Mouse (Mus musculus): Measurements from ENCODE around the gene 2010300C02Rik. TPM values are rescaled to one million over a fixed set of nuclear protein-coding genes. Genes with fewer than 3 reads are reported as not detected.

Gene 2010300C02Rik
- 1.1 and 1.5 TPM in 2 replicates for polyA plus RNA-seq (2016; fragmentation: Nextera tagmentation; extraction: Ambion mirVana)

GRCm38 (mm10) chr1:37719761-37720640, at the start of gene 2010300C02Rik:
Gene 2010300C02Rik (minus strand): TSS chr1:37720085.
- WGBS, result 1% methylated on average over 29 of the region's 69 CpGs
- peaks cover 50% of the 10 kb centered on the region for H3K27me3 ChIP-seq
- peak within 1 kb of the TSS; percentile 95 for H3K4me2 ChIP-seq
- H3K27ac ChIP-seq, result no peak within 1 kb of the TSS
- peak; percentile 89 for ATAC-seq (ENCODE audit: low FRiP score)
- H3K4me3 ChIP-seq (replicated peaks), result peak within 1 kb of the TSS; percentile 63
- no peaks in the 10 kb centered on the region for H3K9me3 ChIP-seq
- H3K4me1 ChIP-seq, result peaks cover 13% of the 10 kb centered on the region
- peak within 1 kb of the TSS; percentile 63 for H3K9ac ChIP-seq
- H3K36me3 ChIP-seq (replicated peaks), result no peaks in the 10 kb centered on the region

DNA sequence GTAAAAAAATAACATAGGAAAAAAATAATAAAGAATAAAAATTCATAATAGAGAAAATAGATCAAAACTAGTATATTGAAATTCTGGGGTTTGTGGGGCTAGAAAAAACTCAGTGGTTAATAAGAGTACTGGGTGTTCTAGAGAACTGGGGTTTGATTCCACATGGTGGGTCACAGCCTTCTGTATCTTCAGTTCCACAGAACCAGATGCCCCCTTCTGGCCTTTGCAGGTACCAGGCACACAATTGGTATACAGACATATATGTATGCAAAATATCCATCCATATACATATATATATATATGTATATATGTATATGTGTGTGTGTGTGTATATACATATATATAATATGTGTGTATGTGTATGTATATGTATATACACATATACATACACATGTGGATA, 39.5 kb upstream of the 2010300C02Rik start:
- no peak overlapping the region for H3K27ac ChIP-seq
- H3K36me3 ChIP-seq (replicated peaks), result no peaks in the 10 kb centered on the region
- no peak overlapping the region for H3K4me3 ChIP-seq (replicated peaks)
- H3K4me2 ChIP-seq, result no peak overlapping the region
- H3K4me1 ChIP-seq, result no peaks in the 10 kb centered on the region
- no peak overlapping the region for H3K9ac ChIP-seq
- H3K9me3 ChIP-seq, result no peaks in the 10 kb centered on the region
- ATAC-seq (ENCODE audit: low FRiP score), result no peak
- H3K27me3 ChIP-seq, result no peaks in the 10 kb centered on the region

DNA sequence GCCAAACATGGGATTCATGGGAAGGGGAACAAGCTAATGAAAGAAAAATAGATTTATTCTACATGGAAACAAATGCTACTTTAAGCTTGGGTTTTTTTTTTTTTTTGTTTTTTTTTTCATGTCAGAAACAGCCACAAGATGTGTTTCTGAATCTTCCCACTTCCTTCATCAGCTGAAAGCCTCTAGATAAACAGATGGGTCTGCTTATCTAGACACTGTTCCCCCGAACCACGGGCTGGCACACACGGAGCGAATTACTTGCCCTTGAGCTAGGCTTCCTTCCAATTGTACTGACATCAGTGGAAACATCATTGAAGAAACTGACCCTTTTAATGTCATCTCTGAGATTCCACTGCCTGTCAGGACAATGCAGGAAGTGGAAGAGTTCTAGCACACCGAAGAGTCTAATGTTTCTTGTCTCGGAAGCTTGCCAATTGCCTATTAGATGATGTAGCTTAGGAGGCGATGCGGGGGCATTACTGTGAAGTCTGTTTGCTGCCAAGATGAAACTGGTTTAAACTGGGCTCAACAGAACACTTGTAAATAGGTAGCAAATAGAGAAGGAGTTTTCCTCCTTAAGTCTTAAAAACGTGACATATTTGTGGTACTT, 24.9 kb upstream of the 2010300C02Rik start:
- no peak overlapping the region for H3K27ac ChIP-seq
- H3K27me3 ChIP-seq, result no peaks in the 10 kb centered on the region
- no peaks in the 10 kb centered on the region for H3K36me3 ChIP-seq (replicated peaks)
- no peaks in the 10 kb centered on the region for H3K9me3 ChIP-seq
- H3K4me1 ChIP-seq, result peaks cover 10% of the 10 kb centered on the region
- no peak for ATAC-seq (ENCODE audit: low FRiP score)
- 90% methylated on average over 9 of the region's 9 CpGs for WGBS
- no peak overlapping the region for H3K4me3 ChIP-seq (replicated peaks)
- no peak overlapping the region for H3K4me2 ChIP-seq
- H3K9ac ChIP-seq, result no peak overlapping the region

DNA sequence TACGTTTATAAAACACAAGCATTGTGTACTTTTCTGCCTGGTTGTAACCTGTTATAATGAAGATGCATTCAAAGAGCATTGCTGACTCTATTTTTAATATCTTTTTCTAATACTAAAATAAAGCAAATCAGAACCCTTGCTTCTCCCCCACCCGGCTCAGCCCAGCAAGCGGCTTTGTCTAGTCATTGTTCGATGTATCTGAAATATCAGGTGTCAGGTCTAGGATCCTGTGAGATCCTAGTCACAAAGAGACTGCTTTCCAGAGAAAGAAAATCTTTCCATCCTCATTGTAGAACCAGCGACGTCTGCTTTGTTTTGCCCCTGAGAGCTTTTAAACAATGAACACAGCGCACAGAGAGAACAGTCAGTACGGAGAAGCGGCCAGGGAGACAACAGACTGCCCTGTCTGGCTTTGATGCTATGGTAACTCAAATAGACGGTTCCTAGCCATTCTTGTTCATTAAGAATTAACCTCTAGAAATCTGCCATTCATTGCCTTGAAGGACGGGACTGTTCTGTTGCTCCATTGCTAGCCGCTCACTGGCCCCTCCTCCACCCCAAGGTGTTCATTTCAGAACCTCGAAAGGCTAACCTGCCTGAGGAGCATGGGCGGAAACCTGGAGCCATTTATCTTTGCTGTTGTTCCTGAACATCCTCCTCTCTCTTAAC, 22.9 kb upstream of the 2010300C02Rik start:
- WGBS, result 38% methylated on average over 14 of the region's 14 CpGs
- Histone ChIP-seq H3K4me2 (peak overlapping the region; percentile 30; the same call in 1 of the 2 replicates), H3K4me3 (replicated peaks) (no peak overlapping the region), H3K27ac (no peak overlapping the region), H3K36me3 (replicated peaks) (no peaks in the 10 kb centered on the region), H3K9me3 (no peaks in the 10 kb centered on the region), H3K9ac (no peak overlapping the region), H3K27me3 (no peaks in the 10 kb centered on the region), H3K4me1 (peaks cover 10% of the 10 kb centered on the region)
- peak; percentile 36; the same call in 1 of the 2 replicates for ATAC-seq (ENCODE audit: low FRiP score)

DNA sequence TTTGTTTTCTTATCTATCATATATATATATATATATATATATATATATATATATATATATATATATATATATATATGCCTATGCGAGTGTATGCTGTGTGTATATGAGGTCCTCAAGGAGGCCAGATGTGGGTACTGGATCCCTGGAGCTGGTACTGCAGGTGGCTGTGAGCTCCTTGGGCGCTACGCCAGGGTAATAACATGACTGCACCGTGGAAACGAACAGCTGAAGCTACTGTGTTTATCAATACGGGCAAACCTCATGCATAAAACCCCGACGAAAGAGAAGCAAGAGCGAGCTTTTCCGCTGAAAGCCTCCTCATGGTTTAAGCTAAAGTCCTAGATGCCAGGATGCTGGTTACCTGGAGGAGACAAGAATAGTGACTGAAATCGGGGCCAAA, 22.2 kb upstream of the 2010300C02Rik start:
- H3K36me3 ChIP-seq (replicated peaks), result no peaks in the 10 kb centered on the region
- no peak overlapping the region for H3K4me2 ChIP-seq
- no peak overlapping the region for H3K9ac ChIP-seq
- H3K4me3 ChIP-seq (replicated peaks), result no peak overlapping the region
- 82% methylated on average over 11 of the region's 11 CpGs for WGBS
- no peak overlapping the region for H3K27ac ChIP-seq
- no peaks in the 10 kb centered on the region for H3K27me3 ChIP-seq
- peaks cover 10% of the 10 kb centered on the region for H3K4me1 ChIP-seq
- no peaks in the 10 kb centered on the region for H3K9me3 ChIP-seq
- ATAC-seq (ENCODE audit: low FRiP score), result no peak

- H3K4me3 ChIP-seq (replicated peaks), result no peak overlapping the region
Observed at GRCm38 (mm10) chr1:37740161-37740802, 20.4 kb upstream of the 2010300C02Rik start.

GRCm38 (mm10) chr1:37738895-37739294, 19.0 kb upstream of the 2010300C02Rik start:
- no peaks in the 10 kb centered on the region for H3K27me3 ChIP-seq
- H3K4me1 ChIP-seq, result peaks cover 10% of the 10 kb centered on the region
- H3K4me2 ChIP-seq, result no peak overlapping the region
- WGBS, result 63% methylated on average over 2 of the region's 2 CpGs
- H3K9me3 ChIP-seq, result no peaks in the 10 kb centered on the region
- no peaks in the 10 kb centered on the region for H3K36me3 ChIP-seq (replicated peaks)
- no peak overlapping the region for H3K4me3 ChIP-seq (replicated peaks)
- ATAC-seq (ENCODE audit: low FRiP score), result no peak
- H3K9ac ChIP-seq, result no peak overlapping the region
- no peak overlapping the region for H3K27ac ChIP-seq

More at GRCm38 (mm10) chr1:37740161-37740802, 20.4 kb upstream of the 2010300C02Rik start:
- 81% methylated on average over 8 of the region's 8 CpGs for WGBS
- Histone ChIP-seq H3K36me3 (replicated peaks) (no peaks in the 10 kb centered on the region), H3K9ac (no peak overlapping the region), H3K9me3 (no peaks in the 10 kb centered on the region), H3K27ac (no peak overlapping the region), H3K4me1 (peaks cover 10% of the 10 kb centered on the region), H3K4me2 (no peak overlapping the region), H3K27me3 (no peaks in the 10 kb centered on the region)
- ATAC-seq (ENCODE audit: low FRiP score), result no peak

- no peak overlapping the region for H3K4me2 ChIP-seq
- H3K4me1 ChIP-seq, result no peaks in the 10 kb centered on the region
- no peak overlapping the region for H3K4me3 ChIP-seq (replicated peaks)
- no peak overlapping the region for H3K9ac ChIP-seq
- 85% methylated on average over 4 of the region's 4 CpGs for WGBS
- no peaks in the 10 kb centered on the region for H3K27me3 ChIP-seq
- no peaks in the 10 kb centered on the region for H3K36me3 ChIP-seq (replicated peaks)
- ATAC-seq (ENCODE audit: low FRiP score), result no peak
- H3K9me3 ChIP-seq, result no peaks in the 10 kb centered on the region
- H3K27ac ChIP-seq, result no peak overlapping the region
Observed at GRCm38 (mm10) chr1:37737045-37737444, 17.2 kb upstream of the 2010300C02Rik start.

GRCm38 (mm10) chr1:37735932-37736331, 16.0 kb upstream of the 2010300C02Rik start:
- ATAC-seq (ENCODE audit: low FRiP score), result no peak
- Histone ChIP-seq H3K4me2 (no peak overlapping the region), H3K27ac (no peak overlapping the region), H3K4me1 (no peaks in the 10 kb centered on the region), H3K9me3 (no peaks in the 10 kb centered on the region), H3K27me3 (no peaks in the 10 kb centered on the region), H3K9ac (no peak overlapping the region), H3K36me3 (replicated peaks) (no peaks in the 10 kb centered on the region), H3K4me3 (replicated peaks) (no peak overlapping the region)
- 95% methylated on average over 5 of the region's 5 CpGs for WGBS

DNA sequence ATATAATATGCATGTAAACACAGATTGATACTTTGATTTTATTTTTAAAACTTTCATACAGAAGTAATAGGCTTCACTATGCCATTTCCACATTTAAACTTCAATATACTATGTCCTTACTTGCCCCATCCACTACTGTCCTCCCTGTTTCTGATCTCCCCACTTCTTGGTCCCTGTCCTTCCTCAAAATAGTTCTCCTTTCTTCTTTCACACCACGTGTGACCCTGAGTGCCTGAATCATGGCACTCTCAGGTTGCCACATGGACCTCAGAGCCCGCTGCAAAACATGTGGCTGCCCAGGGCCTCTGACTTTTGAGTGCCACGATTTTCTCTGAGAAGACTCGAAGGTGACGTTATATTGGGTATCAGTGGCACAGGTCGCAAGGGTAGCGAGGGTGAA, 15.0 kb upstream of the 2010300C02Rik start:
- H3K9me3 ChIP-seq, result no peaks in the 10 kb centered on the region
- ATAC-seq (ENCODE audit: low FRiP score), result no peak
- H3K36me3 ChIP-seq (replicated peaks), result no peaks in the 10 kb centered on the region
- no peaks in the 10 kb centered on the region for H3K4me1 ChIP-seq
- H3K4me3 ChIP-seq (replicated peaks), result no peak overlapping the region
- no peak overlapping the region for H3K4me2 ChIP-seq
- no peaks in the 10 kb centered on the region for H3K27me3 ChIP-seq
- H3K27ac ChIP-seq, result no peak overlapping the region
- 72% methylated on average over 7 of the region's 7 CpGs for WGBS
- H3K9ac ChIP-seq, result no peak overlapping the region

- Histone ChIP-seq H3K27me3 (no peaks in the 10 kb centered on the region), H3K27ac (no peak overlapping the region), H3K36me3 (replicated peaks) (no peaks in the 10 kb centered on the region), H3K4me1 (no peaks in the 10 kb centered on the region), H3K9ac (no peak overlapping the region), H3K4me3 (replicated peaks) (no peak overlapping the region), H3K9me3 (no peaks in the 10 kb centered on the region), H3K4me2 (no peak overlapping the region)
- ATAC-seq (ENCODE audit: low FRiP score), result no peak
- WGBS, result 93% methylated on average over 8 of the region's 8 CpGs
Observed at GRCm38 (mm10) chr1:37729353-37729752, 9.5 kb upstream of the 2010300C02Rik start.

- Histone ChIP-seq H3K4me2 (no peak overlapping the region), H3K9ac (no peak overlapping the region), H3K4me1 (no peaks in the 10 kb centered on the region), H3K27ac (no peak overlapping the region), H3K36me3 (replicated peaks) (no peaks in the 10 kb centered on the region), H3K4me3 (replicated peaks) (no peak overlapping the region), H3K9me3 (no peaks in the 10 kb centered on the region), H3K27me3 (no peaks in the 10 kb centered on the region)
- ATAC-seq (ENCODE audit: low FRiP score), result no peak
- WGBS, result 76% methylated on average over 10 of the region's 10 CpGs
Observed at GRCm38 (mm10) chr1:37728053-37728452, 8.2 kb upstream of the 2010300C02Rik start.
